Mouse (Mus musculus): ENCODE measurements around the gene Fam129b.

Gene Fam129b

DNA sequence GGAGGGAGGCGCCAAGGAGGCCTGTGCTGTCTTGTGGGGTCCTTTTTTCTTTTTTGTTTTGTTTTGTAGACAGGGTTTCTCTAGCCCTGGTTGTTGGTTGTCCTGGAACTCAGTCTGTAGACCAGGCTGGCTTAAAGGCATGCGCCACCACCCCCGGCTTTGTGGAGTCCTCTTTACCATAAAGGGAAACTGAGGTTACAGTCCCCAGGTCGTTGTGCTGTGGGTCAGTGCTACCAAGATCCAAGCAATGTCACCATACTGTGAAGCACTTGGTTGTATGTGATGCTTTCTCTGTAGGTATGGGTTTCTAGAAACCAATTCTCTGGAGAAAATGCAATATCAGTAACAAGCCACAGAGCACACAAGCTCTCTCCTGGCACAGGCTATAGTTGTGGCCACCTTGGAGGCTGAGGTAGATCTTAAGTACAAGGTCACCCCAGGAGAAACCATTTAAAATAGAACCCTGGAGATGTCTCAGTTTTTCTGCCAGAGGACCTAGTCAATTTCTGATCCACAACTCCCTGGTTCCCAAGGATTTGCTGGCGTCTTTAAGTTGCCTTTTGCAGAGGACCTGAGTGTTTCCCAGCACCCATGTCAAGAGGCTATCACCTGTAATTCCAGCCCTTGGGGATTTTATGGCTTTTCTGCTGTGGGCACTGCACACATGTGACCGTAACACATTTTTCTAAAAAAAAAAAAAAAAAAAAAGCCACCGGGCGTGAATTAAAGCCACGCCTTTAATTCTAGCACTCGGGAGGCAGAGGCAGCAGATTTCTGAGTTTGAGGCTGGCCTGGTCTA, 88.9 kb downstream of the Fam129b start:
- no peak for DNase-seq (ENCODE audit: low read depth, low spot score)

DNA sequence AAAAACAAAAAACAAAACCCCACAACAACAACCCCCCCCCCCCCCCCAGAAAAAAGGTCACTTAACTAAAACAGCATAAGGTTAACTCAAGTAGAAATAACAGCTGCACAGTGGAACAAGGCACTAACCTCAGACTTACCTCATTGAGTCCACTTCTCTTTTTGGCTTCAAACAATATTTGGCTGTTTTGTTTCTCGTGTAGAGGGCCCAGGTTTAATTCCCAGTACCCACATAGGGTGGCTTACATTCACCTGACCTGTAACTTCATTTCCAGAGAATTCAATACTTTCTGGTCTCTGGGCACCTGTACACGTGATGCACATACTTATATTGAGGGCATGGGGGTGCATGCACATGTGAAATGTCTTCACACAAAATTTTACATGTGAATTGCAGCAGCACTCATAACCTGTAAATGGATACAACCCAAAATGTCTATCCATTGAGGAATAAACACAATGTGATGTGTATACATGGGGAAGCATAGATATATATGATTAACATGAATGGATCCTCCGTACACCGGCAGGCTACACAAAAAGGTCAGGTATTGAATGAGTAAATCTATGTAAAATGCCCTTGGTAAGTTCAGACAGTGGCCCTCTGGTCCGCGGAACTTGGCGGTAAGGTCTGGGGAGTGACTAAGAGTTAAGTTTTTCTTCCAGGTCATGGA, 89.7 kb downstream of the Fam129b start:
- DNase-seq (ENCODE audit: low read depth, low spot score), result no peak

DNA sequence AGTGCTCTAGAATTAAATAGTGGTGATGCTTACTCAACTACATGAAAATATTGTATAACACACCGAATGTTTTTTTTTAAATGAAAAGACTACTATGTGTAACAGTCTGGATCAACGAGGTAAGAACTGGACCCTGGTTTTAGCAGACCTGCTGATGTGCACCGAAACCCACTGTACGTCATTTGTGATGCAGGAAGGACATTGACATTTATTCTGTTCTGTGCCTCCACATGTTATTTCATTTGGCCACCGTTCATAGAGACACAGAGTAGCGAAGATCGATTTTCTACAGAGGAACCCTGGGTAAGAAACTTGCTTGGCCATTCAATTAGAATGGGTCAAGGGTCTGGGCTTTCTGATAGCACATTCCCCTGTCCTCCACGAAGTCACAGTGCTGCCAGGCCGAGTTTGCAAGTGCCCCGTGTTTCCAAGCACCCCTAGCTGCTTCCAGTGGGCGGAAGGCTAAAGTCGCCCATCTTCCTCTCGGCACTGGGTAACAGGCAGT, 90.3 kb downstream of the Fam129b start:
- no peak for DNase-seq (ENCODE audit: low read depth, low spot score)

DNA sequence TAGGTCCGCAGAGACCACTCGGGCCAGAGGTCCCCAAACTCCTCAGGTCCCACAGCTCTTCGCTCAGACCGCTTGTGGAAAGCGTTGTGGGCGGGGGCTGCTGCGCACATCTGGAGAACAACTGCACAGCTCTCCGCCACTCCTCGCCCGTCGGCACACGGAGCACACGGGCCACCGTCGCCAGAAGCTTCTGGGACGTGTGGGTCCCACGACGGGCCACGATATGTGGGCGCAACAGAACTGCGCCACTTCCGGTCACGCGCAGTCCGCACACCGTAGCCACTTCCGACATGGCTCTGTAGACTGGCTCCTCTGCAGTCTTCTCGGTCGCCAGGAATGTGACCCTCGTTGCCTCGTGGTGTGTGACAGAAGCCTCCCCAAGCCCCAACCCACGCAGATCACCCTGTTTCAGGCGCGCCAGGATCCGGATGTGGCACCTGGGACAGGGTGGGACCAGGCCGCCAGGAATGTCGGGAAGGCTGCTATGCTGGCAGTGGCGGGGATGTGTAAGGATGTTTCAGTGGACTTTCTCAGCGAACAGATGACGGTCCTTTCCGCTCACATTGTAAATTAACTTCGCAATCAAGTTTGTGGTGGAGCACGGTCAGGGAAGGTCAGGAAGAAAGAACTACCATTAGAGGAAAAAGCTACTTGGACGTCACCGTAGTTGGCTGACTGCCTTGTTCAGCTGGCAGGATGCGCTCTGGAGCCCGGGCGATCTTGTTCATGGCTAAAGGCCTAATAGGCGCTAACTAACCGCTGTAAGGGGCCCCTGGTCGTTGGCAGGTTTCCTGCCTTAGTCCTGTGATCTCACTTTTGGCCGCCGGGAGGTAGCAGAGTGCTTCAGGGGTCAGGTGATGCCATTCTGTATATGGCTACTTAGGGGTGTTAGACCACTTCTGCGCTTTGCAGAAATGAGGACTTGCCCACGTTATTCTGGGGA, 91.0 kb downstream of the Fam129b start:
- peak; percentile 90 for DNase-seq (ENCODE audit: low read depth, low spot score)

DNA sequence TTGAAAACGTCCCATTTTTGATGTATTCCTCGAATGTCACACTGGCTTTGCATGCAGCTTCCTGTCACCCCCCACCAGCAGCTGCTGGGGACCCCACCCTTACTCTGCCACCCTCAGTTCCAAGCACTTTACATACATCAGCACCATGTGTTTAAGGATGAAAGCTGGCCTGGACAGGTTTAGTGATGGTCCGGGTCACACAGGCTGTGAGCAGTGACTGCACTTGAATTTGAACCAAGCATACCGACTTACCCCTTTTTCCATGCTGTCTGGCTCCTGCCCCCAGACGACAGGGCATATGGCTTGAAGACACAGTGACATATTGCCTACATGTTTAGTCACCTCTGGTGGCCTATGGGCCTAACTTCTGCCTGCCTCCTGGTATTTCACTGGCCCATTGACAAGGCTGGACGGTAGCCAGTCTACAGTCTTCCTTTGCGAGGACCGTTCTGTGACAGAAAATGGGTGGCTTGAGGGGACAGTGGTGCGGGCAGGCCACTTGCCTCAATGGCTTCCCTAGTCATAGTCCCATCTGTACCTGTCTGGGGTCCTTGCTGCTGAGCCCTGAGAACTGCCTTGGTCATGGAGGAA, 92.2 kb downstream of the Fam129b start:
- no peak for DNase-seq (ENCODE audit: low read depth, low spot score)

DNA sequence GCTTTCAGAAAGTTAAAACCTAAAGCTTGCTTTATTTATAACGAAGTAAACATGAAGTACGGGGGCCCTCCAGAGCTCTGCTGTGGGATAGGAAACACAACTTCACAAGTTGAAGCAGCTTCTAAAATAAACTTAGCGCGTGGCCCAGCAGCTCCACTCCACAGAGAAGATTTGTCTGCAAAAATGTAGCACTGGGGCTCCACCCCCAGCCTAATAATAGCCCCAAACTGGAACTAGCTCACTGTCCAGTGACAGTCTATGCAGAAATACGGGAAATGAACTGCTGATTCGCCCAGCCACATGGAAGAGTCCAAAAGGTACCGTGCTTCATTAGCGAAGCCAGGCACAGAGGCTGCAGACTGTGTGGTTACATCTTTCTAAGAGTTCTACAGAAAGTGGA, 93.4 kb downstream of the Fam129b start:
- DNase-seq (ENCODE audit: low read depth, low spot score), result peak; percentile 67

DNA sequence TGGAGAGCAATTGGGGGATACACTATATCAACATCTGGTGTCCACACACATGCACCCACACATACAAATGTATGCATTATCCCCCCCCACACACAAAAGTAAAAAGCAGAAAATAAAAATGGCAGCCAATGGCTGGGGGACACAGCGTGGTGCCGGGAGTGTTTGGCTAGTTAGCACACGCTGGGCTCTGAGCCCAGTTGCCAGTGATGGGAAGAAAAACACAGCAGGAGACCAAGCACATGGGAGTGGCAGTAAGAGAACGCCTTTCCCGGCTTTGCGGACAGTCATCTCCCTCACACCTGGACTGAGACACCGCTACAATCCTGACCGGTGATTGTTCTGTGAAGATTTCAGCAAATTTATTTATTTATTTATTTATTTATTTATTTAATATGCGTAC, 95.3 kb downstream of the Fam129b start:
- no peak for DNase-seq (ENCODE audit: low read depth, low spot score)

DNA sequence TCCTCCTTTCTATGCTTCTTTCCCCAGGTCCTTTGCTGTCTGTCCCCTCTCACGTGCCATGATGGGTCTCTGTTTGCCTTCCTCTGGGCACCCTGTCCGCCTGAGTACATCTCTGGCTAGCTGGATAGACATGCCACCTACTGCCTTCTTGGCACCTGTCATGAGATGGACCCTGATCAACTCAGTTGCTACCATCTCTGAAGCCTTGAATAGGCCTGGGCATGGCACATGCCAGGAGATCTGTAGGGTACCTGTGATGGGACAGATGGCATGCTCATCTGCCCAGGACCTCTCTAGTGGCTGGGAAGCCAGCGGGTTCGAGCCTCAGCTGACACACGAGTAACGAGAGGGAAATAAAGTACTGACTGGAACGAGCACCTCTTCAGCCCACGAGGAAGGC, 98.3 kb downstream of the Fam129b start:
- DNase-seq (ENCODE audit: low read depth, low spot score), result no peak
